Mouse (Mus musculus) G1E (cell line): Measurements from ENCODE around the gene Fam53b.

ENCODE experiments used
- CTCF ChIP-seq: IDR thresholded peaks from 2 replicates; pipeline ENCODE4 v1.5.1; 2012; ENCODE audit warnings: low read depth, low read length, inconsistent platforms, mixed read lengths
- GATA1 ChIP-seq: IDR thresholded peaks from 2 replicates; pipeline ENCODE4 v1.6.1; 2012; ENCODE audit warnings: borderline replicate concordance, low read length, inconsistent platforms, mixed read lengths

GRCm38 (mm10) chr7:132749504-132749903 is 64.2 kb downstream of the Fam53b start:
- TF ChIP-seq GATA1 = no peak
- TF ChIP-seq CTCF = no peak
